Mouse (Mus musculus) heart, embryonic 13.5 days (tissue): ENCODE data around the gene Wee2. TPM values are rescaled to one million over a fixed set of nuclear protein-coding genes. Genes with fewer than 3 reads are reported as not detected.

Source experiments
- ATAC-seq: fragments of 200-750 bp; cut with Nextera tagmentation; 2 replicates; pipeline ENCODE4 v1.8.0; 2017; ENCODE audit warnings: moderate TSS enrichment; ENCODE audit not compliant: insufficient number of reproducible peaks, low FRiP score, low TSS enrichment; ENCODE audit errors: extremely low read depth
- H3K27ac ChIP-seq: fragments of 300-500 bp; sonication (generic); replicated peaks from 2 replicates; pipeline ENCODE4 v1.5.1; 2015; ENCODE audit warnings: moderate library complexity, mild to moderate bottlenecking, inconsistent platforms
- H3K27me3 ChIP-seq: fragments of 300-500 bp; sonication (generic); replicated peaks from 2 replicates; pipeline ENCODE4 v1.6.1; 2015; ENCODE audit warnings: mild to moderate bottlenecking, inconsistent platforms
- H3K36me3 ChIP-seq: fragments of 300-500 bp; sonication (generic); 2 replicates; pipeline ENCODE4 v1.6.1; 2015; ENCODE audit warnings: mild to moderate bottlenecking, inconsistent platforms
- H3K4me1 ChIP-seq: fragments of 300-500 bp; sonication (generic); 2 replicates; pipeline ENCODE4 v1.6.1; 2015; ENCODE audit warnings: inconsistent platforms
- H3K4me2 ChIP-seq: fragments of 300-500 bp; sonication (generic); 2 replicates; pipeline ENCODE4 v1.6.1; 2015; ENCODE audit warnings: inconsistent platforms, mild to moderate bottlenecking, moderate library complexity
- H3K4me3 ChIP-seq: fragments of 300-500 bp; sonication (generic); 2 replicates; pipeline ENCODE4 v1.5.1; 2015; ENCODE audit warnings: moderate library complexity, mild to moderate bottlenecking, inconsistent platforms
- H3K9ac ChIP-seq: fragments of 300-500 bp; sonication (generic); 2 replicates; pipeline ENCODE4 v1.6.1; 2015; ENCODE audit warnings: inconsistent platforms, mild to moderate bottlenecking, moderate library complexity
- H3K9me3 ChIP-seq: fragments of 300-500 bp; sonication (generic); 2 replicates; pipeline ENCODE4 v1.6.1; 2016; ENCODE audit warnings: inconsistent platforms
- WGBS: fragments of 180-500 bp; shearing (Covaris S2); methylation state at CpG from one replicate; pipeline ENCODE4 v1.1.7; 2015; ENCODE audit warnings: mixed read lengths; 5-methylcytosine and 5-hydroxymethylcytosine counted together
- polyA plus RNA-seq: library from polyadenylated mRNA; unstranded; fragments of >200 nt; fragmentation: Nextera tagmentation; extraction: Ambion mirVana; gene quantifications from 2 replicates; pipeline ENCODE4 v1.2.1, GENCODE M21; 2015

The Wee2 gene
- polyA plus RNA-seq: not detected in 2 replicates

DNA sequence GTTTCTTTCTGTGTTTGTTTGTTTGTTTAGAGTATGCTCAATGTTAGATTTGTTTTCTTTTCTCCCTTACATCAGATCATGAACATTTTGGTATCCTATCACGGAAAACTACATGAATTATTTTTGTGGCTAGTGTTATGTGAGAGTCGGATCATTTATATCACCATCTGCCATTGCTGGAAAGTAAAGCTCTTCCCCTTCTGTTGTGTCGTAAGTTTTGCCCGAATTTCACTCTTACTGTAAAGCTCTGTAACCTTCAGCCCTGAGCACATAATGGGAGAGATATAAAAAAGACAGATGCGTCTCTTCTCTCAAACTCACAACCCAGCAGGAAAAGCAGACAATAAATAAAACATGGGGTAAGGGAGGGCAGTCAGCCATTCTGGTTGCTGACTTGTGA is at the start of gene Wee2:
Wee2 (plus strand) TSS at position 153 of the 400 bp plus-strand sequence.
- 63% methylated on average over 5 of the region's 5 CpGs for WGBS
- peaks cover 52% of the 10 kb centered on the region for H3K27me3 ChIP-seq
- no peak within 1 kb of the TSS for H3K27ac ChIP-seq
- H3K9me3 ChIP-seq: no peaks in the 10 kb centered on the region
- ATAC-seq: no peak
- no peak within 1 kb of the TSS for H3K4me3 ChIP-seq
- peaks cover 10% of the 10 kb centered on the region; the same call in 1 of the 2 replicates for H3K4me1 ChIP-seq
- H3K9ac ChIP-seq: no peak within 1 kb of the TSS
- H3K4me2 ChIP-seq: no peak within 1 kb of the TSS
- no peaks in the 10 kb centered on the region for H3K36me3 ChIP-seq

GRCm38 (mm10) chr6:40390975-40391374 is 47.9 kb upstream of the Wee2 start:
- Histone ChIP-seq H3K27me3 (no peaks in the 10 kb centered on the region), H3K9ac (no peak overlapping the region), H3K4me2 (no peak overlapping the region), H3K36me3 (peaks cover 22% of the 10 kb centered on the region), H3K4me1 (peaks cover 9% of the 10 kb centered on the region), H3K27ac (no peak overlapping the region), H3K4me3 (no peak overlapping the region), H3K9me3 (no peaks in the 10 kb centered on the region)
- WGBS: 83% methylated on average over 1 of the region's 1 CpGs
- no peak for ATAC-seq

GRCm38 (mm10) chr6:40393213-40393612 is 45.7 kb upstream of the Wee2 start:
- Histone ChIP-seq H3K9me3 (0 out of 2 replicates have a peak, but pooled peaks cover under 1% of the 10 kb centered on the region), H3K4me1 (peaks cover 6% of the 10 kb centered on the region), H3K27me3 (no peaks in the 10 kb centered on the region), H3K36me3 (peaks cover 30% of the 10 kb centered on the region), H3K27ac (no peak overlapping the region), H3K4me2 (no peak overlapping the region), H3K9ac (no peak overlapping the region), H3K4me3 (no peak overlapping the region)
- 27% methylated on average over 3 of the region's 3 CpGs for WGBS
- peak; percentile 37; the same call in 1 of the 2 replicates for ATAC-seq

- Histone ChIP-seq H3K4me1 (0 out of 2 replicates have a peak, but pooled peaks cover 2% of the 10 kb centered on the region), H3K4me2 (no peak overlapping the region), H3K27ac (no peak overlapping the region), H3K9me3 (0 out of 2 replicates have a peak, but pooled peaks cover 8% of the 10 kb centered on the region), H3K36me3 (peaks cover 72% of the 10 kb centered on the region), H3K27me3 (no peaks in the 10 kb centered on the region), H3K9ac (no peak overlapping the region), H3K4me3 (no peak overlapping the region)
- no peak for ATAC-seq
- WGBS: 83% methylated on average over 2 of the region's 2 CpGs
These were observed 36.9 kb upstream of the Wee2 start for GRCm38 (mm10) chr6:40402031-40402430.

DNA sequence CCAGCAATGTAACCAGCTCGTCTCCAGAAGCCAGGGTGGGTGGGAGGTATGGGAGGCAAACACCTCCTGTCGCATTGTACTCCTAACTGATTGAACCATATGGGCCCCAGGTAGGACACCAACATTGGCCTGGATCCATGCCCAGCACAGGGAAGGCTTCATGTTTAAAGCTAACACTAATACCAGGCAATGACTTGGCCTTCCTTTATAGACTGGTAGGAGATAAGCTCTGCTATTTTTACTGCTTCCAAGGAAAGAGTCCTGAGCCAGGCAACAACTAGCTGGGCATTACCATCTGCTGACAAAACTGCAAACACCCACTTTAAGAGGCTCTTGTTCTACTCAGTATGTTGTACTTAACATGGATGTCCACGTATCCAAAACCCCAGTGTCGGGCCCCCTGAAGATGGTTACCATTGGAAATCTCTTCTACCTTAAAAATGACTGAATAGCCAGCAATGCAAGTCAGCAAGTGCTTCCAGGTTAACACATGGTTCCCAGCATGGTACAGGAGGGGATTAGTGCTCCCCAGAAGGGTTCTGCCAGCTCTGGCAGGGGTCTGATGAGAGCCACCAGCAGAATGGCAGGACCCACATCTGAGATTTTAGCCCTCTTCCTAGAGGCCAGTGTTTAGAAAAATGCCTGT is 35.1 kb upstream of the Wee2 start:
- Histone ChIP-seq H3K27me3 (no peaks in the 10 kb centered on the region), H3K9me3 (0 out of 2 replicates have a peak, but pooled peaks cover 2% of the 10 kb centered on the region), H3K4me1 (0 out of 2 replicates have a peak, but pooled peaks cover 2% of the 10 kb centered on the region), H3K27ac (no peak overlapping the region), H3K9ac (no peak overlapping the region), H3K36me3 (peaks cover 68% of the 10 kb centered on the region), H3K4me3 (no peak overlapping the region), H3K4me2 (no peak overlapping the region)
- ATAC-seq: no peak
- WGBS: 69% methylated on average over 4 of the region's 4 CpGs

GRCm38 (mm10) chr6:40411085-40411484 is 27.8 kb upstream of the Wee2 start:
- Histone ChIP-seq H3K4me1 (no peaks in the 10 kb centered on the region), H3K27me3 (no peaks in the 10 kb centered on the region), H3K36me3 (peaks cover 28% of the 10 kb centered on the region), H3K4me3 (no peak overlapping the region), H3K4me2 (no peak overlapping the region), H3K9ac (no peak overlapping the region), H3K27ac (no peak overlapping the region), H3K9me3 (no peaks in the 10 kb centered on the region)
- WGBS: 82% methylated on average over 3 of the region's 3 CpGs
- ATAC-seq: no peak

GRCm38 (mm10) chr6:40413046-40413445 is 25.8 kb upstream of the Wee2 start:
- no peaks in the 10 kb centered on the region for H3K9me3 ChIP-seq
- no peak overlapping the region for H3K4me2 ChIP-seq
- no peak overlapping the region for H3K4me3 ChIP-seq
- H3K27ac ChIP-seq: no peak overlapping the region
- ATAC-seq: no peak
- H3K27me3 ChIP-seq: no peaks in the 10 kb centered on the region
- no peak overlapping the region for H3K9ac ChIP-seq
- no peaks in the 10 kb centered on the region for H3K4me1 ChIP-seq
- H3K36me3 ChIP-seq: peaks cover 13% of the 10 kb centered on the region; the same call in 1 of the 2 replicates
- WGBS: 77% methylated on average over 5 of the region's 5 CpGs

DNA sequence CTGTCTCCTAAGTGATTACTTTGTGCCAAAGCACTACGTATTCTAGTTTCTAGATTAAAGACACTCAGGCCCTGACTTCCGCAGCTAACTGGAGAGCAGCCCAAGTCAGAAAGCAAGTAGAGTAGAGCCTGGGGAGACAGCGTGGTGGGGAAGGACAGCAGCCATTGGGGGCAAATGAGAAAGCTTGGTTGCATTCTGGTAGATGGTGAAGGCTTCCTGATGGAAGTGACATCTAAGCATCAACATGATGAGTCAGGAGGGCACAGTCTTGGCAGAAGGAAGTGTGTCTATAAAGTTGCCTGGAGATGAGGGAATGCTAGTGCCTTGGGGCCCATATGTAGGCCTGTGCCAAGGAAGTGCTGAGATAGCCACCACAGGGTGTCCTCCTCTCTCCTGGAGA is 25.3 kb upstream of the Wee2 start:
- no peaks in the 10 kb centered on the region for H3K27me3 ChIP-seq
- H3K9me3 ChIP-seq: no peaks in the 10 kb centered on the region
- peaks cover 7% of the 10 kb centered on the region; the same call in 1 of the 2 replicates for H3K36me3 ChIP-seq
- no peak overlapping the region for H3K9ac ChIP-seq
- H3K27ac ChIP-seq: no peak overlapping the region
- no peaks in the 10 kb centered on the region for H3K4me1 ChIP-seq
- ATAC-seq: no peak
- H3K4me2 ChIP-seq: no peak overlapping the region
- H3K4me3 ChIP-seq: no peak overlapping the region
- WGBS: 86% methylated on average over 3 of the region's 3 CpGs

DNA sequence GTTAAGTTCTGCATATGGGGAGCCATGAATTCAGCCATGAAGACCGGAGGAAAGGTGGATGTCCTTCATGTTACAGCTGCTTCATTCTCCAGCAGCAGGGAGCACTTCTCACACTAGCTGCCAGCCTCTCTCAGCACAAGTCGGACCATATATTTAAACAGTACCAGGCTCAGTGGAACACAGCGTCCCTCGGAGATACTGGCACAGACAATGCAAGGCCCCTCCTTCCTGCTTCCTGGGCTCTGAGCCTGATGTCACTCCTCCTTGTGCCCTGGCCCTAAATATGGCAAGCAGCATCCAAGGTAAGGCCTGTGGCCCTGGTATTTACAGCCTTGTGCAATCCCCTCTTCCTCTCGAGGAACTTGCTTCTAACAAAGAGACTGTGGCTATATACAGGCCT is 23.1 kb upstream of the Wee2 start:
- H3K27ac ChIP-seq: no peak overlapping the region
- H3K4me3 ChIP-seq: no peak overlapping the region
- H3K9ac ChIP-seq: no peak overlapping the region
- no peaks in the 10 kb centered on the region; the same call in 1 of the 2 replicates for H3K4me1 ChIP-seq
- no peaks in the 10 kb centered on the region for H3K27me3 ChIP-seq
- no peak for ATAC-seq
- WGBS: 80% methylated on average over 5 of the region's 5 CpGs
- H3K9me3 ChIP-seq: no peaks in the 10 kb centered on the region
- H3K36me3 ChIP-seq: no peaks in the 10 kb centered on the region
- no peak overlapping the region for H3K4me2 ChIP-seq

GRCm38 (mm10) chr6:40418386-40418785 is 20.5 kb upstream of the Wee2 start:
- WGBS: 81% methylated on average over 4 of the region's 4 CpGs
- Histone ChIP-seq H3K4me3 (no peak overlapping the region), H3K27ac (no peak overlapping the region), H3K9ac (no peak overlapping the region), H3K36me3 (no peaks in the 10 kb centered on the region), H3K9me3 (no peaks in the 10 kb centered on the region), H3K4me1 (no peaks in the 10 kb centered on the region; the same call in 1 of the 2 replicates), H3K27me3 (no peaks in the 10 kb centered on the region), H3K4me2 (no peak overlapping the region)
- ATAC-seq: no peak

- H3K4me1 ChIP-seq: no peaks in the 10 kb centered on the region; the same call in 1 of the 2 replicates
- H3K4me2 ChIP-seq: no peak overlapping the region
- H3K27me3 ChIP-seq: no peaks in the 10 kb centered on the region
- WGBS: 76% methylated on average over 6 of the region's 6 CpGs
- no peaks in the 10 kb centered on the region for H3K9me3 ChIP-seq
- H3K4me3 ChIP-seq: no peak overlapping the region
- no peak overlapping the region for H3K9ac ChIP-seq
- no peaks in the 10 kb centered on the region for H3K36me3 ChIP-seq
- ATAC-seq: no peak
- H3K27ac ChIP-seq: no peak overlapping the region
These were observed 17.8 kb upstream of the Wee2 start for GRCm38 (mm10) chr6:40421099-40421498.

DNA sequence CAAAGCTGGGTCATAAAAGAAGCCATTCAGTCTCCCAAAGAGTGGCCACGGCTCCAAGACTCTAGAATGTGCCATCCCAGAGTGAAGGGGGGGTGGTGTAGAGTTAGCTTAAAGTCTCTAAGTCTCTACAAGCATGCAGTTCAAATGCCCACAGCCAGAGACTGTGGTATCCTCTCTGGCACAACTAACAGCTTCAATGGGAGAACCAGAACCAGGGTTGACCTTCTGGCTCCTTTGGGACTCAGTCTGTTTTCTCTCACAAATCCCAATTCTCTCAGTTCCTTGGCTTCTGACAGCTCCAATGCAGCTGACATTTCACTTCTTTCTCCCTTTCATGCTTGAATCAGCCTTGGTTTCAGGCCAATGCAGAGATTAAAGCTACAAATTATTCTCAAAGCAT is 15.9 kb upstream of the Wee2 start:
- Histone ChIP-seq H3K4me1 (no peaks in the 10 kb centered on the region; the same call in 1 of the 2 replicates), H3K36me3 (no peaks in the 10 kb centered on the region), H3K4me2 (no peak overlapping the region), H3K27me3 (no peaks in the 10 kb centered on the region), H3K4me3 (no peak overlapping the region), H3K9ac (no peak overlapping the region), H3K9me3 (no peaks in the 10 kb centered on the region), H3K27ac (no peak overlapping the region)
- 76% methylated on average over 1 of the region's 1 CpGs for WGBS
- no peak for ATAC-seq
